Mouse (Mus musculus) megakaryocyte progenitor cell, adult 5-6 weeks (primary cell): ENCODE data around the gene Porcn. TPM values are rescaled to one million over a fixed set of nuclear protein-coding genes. Genes with fewer than 3 reads are reported as not detected.

Experiments
- total RNA-seq, 2 experiments: library from RNA; stranded (forward) in 1 of 2; stranded (reverse) in 1 of 2; fragments of 157-497, 149-512 nt in 1 of 2; fragments of 200-1000 nt in 1 of 2; gene quantifications; 2 replicates each; pipeline versions ENCODE4 v1.2.3 to v1.2.4; 2015 to 2017

Porcn gene
- total RNA-seq, 2 experiments from 2014 or later: 0.49 TPM; not detected in 1

Other genes with a start within 250 kb of the Porcn start
- gene Gata1, start 228.5 kb downstream of the Porcn start, total RNA-seq (2015): 10.7 and 26.3 TPM in 2 replicates
- 8.7 and 20.8 TPM in 2 replicates for gene Gata1, start 228.5 kb downstream of the Porcn start, total RNA-seq (2017)
- gene Glod5, start 188.0 kb downstream of the Porcn start, total RNA-seq (2015): not detected in 2 replicates
- not detected in 2 replicates for gene Glod5, start 188.0 kb downstream of the Porcn start, total RNA-seq (2017)
- 53.5 and 64.6 TPM in 2 replicates for gene Suv39h1, start 131.8 kb downstream of the Porcn start, total RNA-seq (2015)
- gene Suv39h1, start 131.8 kb downstream of the Porcn start, total RNA-seq (2017): 79.2 and 81.6 TPM in 2 replicates
- gene Was, start 116.0 kb downstream of the Porcn start, total RNA-seq (2015): 73.0 and 75.7 TPM in 2 replicates
- gene Was, start 116.0 kb downstream of the Porcn start, total RNA-seq (2017): 98.9 and 103 TPM in 2 replicates
- 11.9 and 14.4 TPM in 2 replicates for gene Wdr13, start 73.6 kb downstream of the Porcn start, total RNA-seq (2015)
- 16.3 and 25.5 TPM in 2 replicates for gene Wdr13, start 73.6 kb downstream of the Porcn start, total RNA-seq (2017)
- 1,002 and 1,150 TPM in 2 replicates for gene Rbm3, start 60.6 kb downstream of the Porcn start, total RNA-seq (2015)
- gene Rbm3, start 60.6 kb downstream of the Porcn start, total RNA-seq (2017): 1,310 and 1,340 TPM in 2 replicates
- gene Tbc1d25, start 30.3 kb downstream of the Porcn start, total RNA-seq (2015): 9.8 and 13.9 TPM in 2 replicates
- 5.5 and 5.8 TPM in 2 replicates for gene Tbc1d25, start 30.3 kb downstream of the Porcn start, total RNA-seq (2017)
- gene Ebp, start 13.0 kb downstream of the Porcn start, total RNA-seq (2015): 53.5 and 55.4 TPM in 2 replicates
- 81.8 and 96.9 TPM in 2 replicates for gene Ebp, start 13.0 kb downstream of the Porcn start, total RNA-seq (2017)
- 28.1 and 36.6 TPM in 2 replicates for gene Ftsj1, start 45.9 kb upstream of the Porcn start, total RNA-seq (2015)
- 23.7 and 25.1 TPM in 2 replicates for gene Ftsj1, start 45.9 kb upstream of the Porcn start, total RNA-seq (2017)
- 6.6 and 12.0 TPM in 2 replicates for gene Slc38a5, start 64.6 kb upstream of the Porcn start, total RNA-seq (2015)
- gene Slc38a5, start 64.6 kb upstream of the Porcn start, total RNA-seq (2017): 3.2 and 8.6 TPM in 2 replicates
- gene Ssxb10, start 120.9 kb upstream of the Porcn start, total RNA-seq (2015): 0.59 TPM in 1 of 2 replicates, not detected in the other
- not detected in 2 replicates for gene Ssxb10, start 120.9 kb upstream of the Porcn start, total RNA-seq (2017)
- not detected in 2 replicates for gene Ssxb9, start 160.5 kb upstream of the Porcn start, total RNA-seq (2015)
- gene Ssxb9, start 160.5 kb upstream of the Porcn start, total RNA-seq (2017): not detected in 2 replicates
- not detected in 2 replicates for gene Ssxb1, start 206.8 kb upstream of the Porcn start, total RNA-seq (2015)
- not detected in 2 replicates for gene Ssxb1, start 206.8 kb upstream of the Porcn start, total RNA-seq (2017)